ENCODE assay signal across 8 mouse cellular contexts in the genomic region with DNA sequence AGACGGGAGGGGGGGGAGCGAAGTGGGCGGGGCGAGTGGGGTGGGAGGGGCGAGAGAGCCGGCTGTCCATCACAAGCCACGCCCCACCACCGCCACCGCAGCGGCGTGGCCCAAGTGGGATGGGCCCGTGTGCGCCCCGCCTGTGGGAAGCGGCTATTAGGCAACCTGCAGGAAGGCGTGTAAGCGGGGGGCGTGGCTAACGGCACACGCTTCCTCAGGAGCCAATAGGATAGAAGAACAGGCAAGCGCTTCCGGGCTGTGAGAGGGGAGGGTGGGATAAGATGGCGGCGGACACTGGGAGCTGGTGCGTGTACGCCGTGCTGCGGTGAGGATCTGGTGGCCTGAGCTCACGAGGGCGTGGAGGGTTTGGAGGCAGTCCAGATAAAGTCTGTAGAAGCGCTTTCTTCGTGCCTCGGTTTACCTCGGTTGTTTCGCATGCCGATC. TPM values are rescaled to one million over a fixed set of nuclear protein-coding genes. Genes with fewer than 3 reads are reported as not detected.
DNase-seq lines count a peak whose midpoint lies in the region; ATAC-seq and TF ChIP-seq lines count a peak whose summit lies in the region.

TSS of gene Alg11 (plus strand) at position 276 of the 444 bp plus-strand sequence.

- TF ChIP-seq CTCF in bone marrow macrophage, adult 2 months (IDR thresholded peaks at IDR 0.05; ENCODE audit: low read depth, low read length) = no peak
- no peak for TF ChIP-seq CTCF in embryonic fibroblast, embryonic 13.5 days (IDR thresholded peaks at IDR 0.05; ENCODE audit: borderline replicate concordance, insufficient read depth, low read length)

- under 1% methylated on average over 36 of the region's 36 CpGs for WGBS in kidney, embryonic 14.5 days
- 1% methylated on average over 35 of the region's 36 CpGs for WGBS in limb, embryonic 15.5 days

- H3K9me3 ChIP-seq in kidney, embryonic 14.5 days (ENCODE audit: control insufficient read depth, low read length) = no peaks in the 10 kb centered on the region
- H3K9me3 ChIP-seq in limb, embryonic 15.5 days = no peaks in the 10 kb centered on the region

- H3K4me3 ChIP-seq in bone marrow macrophage, adult 2 months (ENCODE audit: insufficient read depth, low read length) = peak within 1 kb of the TSS; percentile 76
- H3K4me3 ChIP-seq in embryonic fibroblast, embryonic 13.5 days (ENCODE audit: insufficient read depth, low read length) = peak within 1 kb of the TSS; percentile 97
- H3K4me3 ChIP-seq in kidney, embryonic 14.5 days (ENCODE audit: low read length) = peak within 1 kb of the TSS; percentile 63
- H3K4me3 ChIP-seq in limb, embryonic 15.5 days = peak within 1 kb of the TSS; percentile 72

- no peak within 1 kb of the TSS for H3K27ac ChIP-seq in bone marrow macrophage, adult 2 months (ENCODE audit: insufficient read depth, low read depth, low read length)
- no peak within 1 kb of the TSS for H3K27ac ChIP-seq in embryonic fibroblast, embryonic 13.5 days (ENCODE audit: insufficient read depth, low read length)
- H3K27ac ChIP-seq in kidney, embryonic 14.5 days (ENCODE audit: low read depth, low read length) = no peak within 1 kb of the TSS
- no peak within 1 kb of the TSS for H3K27ac ChIP-seq in limb, embryonic 15.5 days

- H3K36me3 ChIP-seq in kidney, embryonic 14.5 days (ENCODE audit: control insufficient read depth, insufficient read depth, low read length) = peaks cover 25% of the 10 kb centered on the region
- peaks cover 30% of the 10 kb centered on the region for H3K36me3 ChIP-seq in limb, embryonic 15.5 days

- peak; percentile 100 for ATAC-seq in kidney, embryonic 14.5 days (ENCODE audit: low FRiP score, low TSS enrichment)
- peak; percentile 100 for ATAC-seq in limb, embryonic 15.5 days (ENCODE audit: insufficient number of reproducible peaks, low FRiP score, low TSS enrichment, low read depth)

- peaks cover 16% of the 10 kb centered on the region for H3K27me3 ChIP-seq in kidney, embryonic 14.5 days (ENCODE audit: control insufficient read depth, insufficient read depth, low read length)
- peaks cover 33% of the 10 kb centered on the region for H3K27me3 ChIP-seq in limb, embryonic 15.5 days

- DNase-seq in A20 (ENCODE audit: low read depth, low spot score) = peak; percentile 98
- DNase-seq in heart, adult 9 months (ENCODE audit: low spot score in 2 of 2) = peak; percentile 95
- DNase-seq in monocyte, adult 2 months (ENCODE audit: low read depth in 1 of 2, low spot score in 2 of 2) = peak; percentile 90 to 91
- DNase-seq in spleen, postnatal 36 days (ENCODE audit: low spot score in 2 of 2) = peak; percentile 96 to 98

- H3K4me1 ChIP-seq in bone marrow macrophage, adult 2 months (ENCODE audit: control insufficient read depth, insufficient read depth, low read length) = no peaks in the 10 kb centered on the region
- no peaks in the 10 kb centered on the region for H3K4me1 ChIP-seq in embryonic fibroblast, embryonic 13.5 days (ENCODE audit: control insufficient read depth, insufficient read depth, low read length)
- no peaks in the 10 kb centered on the region for H3K4me1 ChIP-seq in kidney, embryonic 14.5 days (ENCODE audit: control insufficient read depth, insufficient read depth, low read length)
- H3K4me1 ChIP-seq in limb, embryonic 15.5 days = peaks cover 6% of the 10 kb centered on the region

- peak within 1 kb of the TSS; percentile 62 for H3K9ac ChIP-seq in kidney, embryonic 14.5 days (ENCODE audit: low read depth, low read length)
- peak within 1 kb of the TSS; percentile 55 for H3K9ac ChIP-seq in limb, embryonic 15.5 days

- H3K4me2 ChIP-seq in kidney, embryonic 14.5 days (replicated peaks; ENCODE audit: low read depth, low read length) = peak within 1 kb of the TSS; percentile 73
- peak within 1 kb of the TSS; percentile 97 for H3K4me2 ChIP-seq in limb, embryonic 15.5 days

- TF ChIP-seq POLR2A in bone marrow macrophage, adult 2 months (IDR thresholded peaks at IDR 0.05; ENCODE audit: borderline replicate concordance, low read depth, low read length) = no peak
- peak; percentile 97 for TF ChIP-seq POLR2A in embryonic fibroblast, embryonic 13.5 days (IDR thresholded peaks at IDR 0.05; ENCODE audit: low read depth, low read length)

RNA-seq across cellular contexts. Expression of gene Alg11, which starts in this region (rescaled TPM):
- polyA plus RNA-seq in bone marrow macrophage, adult 2 months (2012; ENCODE audit: insufficient read depth, insufficient read length, missing spikeins) = 7.7 and 9.3 TPM in 2 replicates
- polyA plus RNA-seq in embryonic fibroblast, embryonic 13.5 days (2011; ENCODE audit: insufficient read length, low read depth, missing spikeins) = 33.8 and 34.8 TPM in 2 replicates
- 16.5 and 35.8 TPM in 2 replicates for polyA plus RNA-seq in kidney, embryonic 14.5 days (2014; fragmentation: Nextera tagmentation; extraction: Ambion mirVana)
- 32.6 and 35.6 TPM in 2 replicates for polyA plus RNA-seq in limb, embryonic 15.5 days (2015; fragmentation: Nextera tagmentation; extraction: Ambion mirVana)
